Mouse (Mus musculus) urinary bladder, postnatal 4 days (tissue): ENCODE measurements around the gene Cdk6.
"Not testable (repeated sequence)": the region's sequence is repeated elsewhere in the genome, so short reads cannot be mapped to it uniquely, and the experiment has no call there.

Source experiments
- DNase-seq, 2 experiments: peaks; one replicate each; pipeline ENCODE4 v3.0.0; 2021 to 2022; ENCODE audit warnings: low spot score in 2 of 2

Cdk6 gene

DNA sequence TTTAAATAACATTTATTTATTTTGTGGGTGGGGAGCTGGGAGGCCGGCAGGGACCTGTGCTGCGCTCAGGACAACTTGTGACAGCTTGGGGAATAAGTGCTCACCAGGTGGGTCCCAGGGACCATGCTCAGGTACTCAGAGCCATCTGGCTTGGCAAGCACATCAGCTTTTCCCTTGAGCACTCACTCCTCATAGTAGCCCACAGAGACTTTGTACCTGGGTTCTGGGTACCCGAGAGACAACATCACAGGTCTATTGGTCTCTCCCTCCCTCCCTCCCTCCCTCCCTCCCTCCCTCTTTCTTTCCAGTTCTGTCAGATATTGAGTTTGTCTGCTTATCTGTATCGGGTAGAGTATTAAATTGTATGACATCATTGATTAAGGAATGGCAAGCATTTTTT lies 38.0 kb downstream of the Cdk6 start:
- DNase-seq, result no peak

GRCm38 (mm10) chr5:3380692-3381233 lies 39.5 kb downstream of the Cdk6 start:
- DNase-seq, result no peak

DNA sequence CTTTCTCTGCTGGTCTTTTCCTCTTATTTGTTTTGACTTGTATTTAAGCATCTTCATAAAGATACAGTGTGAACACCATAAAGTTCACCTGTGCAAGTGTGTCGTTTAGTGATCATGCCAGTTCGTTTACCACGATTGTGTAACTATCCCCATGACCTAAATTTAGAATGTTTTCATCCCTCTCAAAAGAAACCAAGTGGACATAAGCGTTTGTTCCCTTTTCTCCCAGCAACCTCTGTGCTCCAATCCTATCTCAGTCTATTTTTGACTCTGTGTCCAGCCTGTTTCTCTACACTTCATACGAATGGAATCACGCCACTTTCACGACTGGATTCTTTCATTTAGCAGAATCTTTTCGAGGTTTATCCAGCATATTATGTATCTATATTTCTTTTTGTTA lies 40.5 kb downstream of the Cdk6 start:
- no peak for DNase-seq

- no peak for DNase-seq
Observed at GRCm38 (mm10) chr5:3382343-3383040, 41.2 kb downstream of the Cdk6 start.

- DNase-seq, result no peak
Observed at GRCm38 (mm10) chr5:3383547-3383946, 42.3 kb downstream of the Cdk6 start.

- no peak for DNase-seq
Observed at GRCm38 (mm10) chr5:3385078-3385477, 43.8 kb downstream of the Cdk6 start.

DNA sequence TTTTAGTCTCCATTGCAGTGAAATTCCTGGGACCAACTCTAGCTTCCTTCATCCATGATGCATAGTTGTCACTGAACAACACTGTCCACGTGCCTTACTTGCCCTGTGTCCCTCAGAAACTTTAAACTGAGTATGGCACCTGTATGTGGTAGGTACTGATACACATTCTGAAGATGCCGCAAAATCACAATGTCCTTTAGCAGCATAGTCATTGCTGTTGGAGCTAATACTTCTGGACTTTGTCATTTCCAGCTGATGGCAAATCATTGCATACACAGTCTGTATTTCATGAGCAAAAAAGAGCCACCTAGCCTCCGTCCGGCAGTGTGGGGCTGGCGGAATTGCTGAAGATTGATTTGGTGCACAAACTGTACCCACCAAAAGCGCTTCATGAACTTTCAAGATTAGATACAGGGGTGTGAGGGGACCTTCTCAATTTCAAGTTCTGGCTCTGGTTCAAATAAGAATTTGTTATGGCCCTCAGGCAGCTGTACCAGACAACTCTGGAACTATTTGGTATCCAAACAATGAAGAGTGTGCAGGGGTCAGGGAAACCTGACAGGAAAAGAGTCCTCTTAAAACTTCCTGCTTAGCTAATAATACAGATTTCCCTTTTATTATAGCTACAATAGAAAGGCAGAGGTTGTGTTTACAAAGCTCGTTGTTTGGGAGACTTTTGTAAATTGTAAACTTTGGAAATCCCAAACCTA lies 44.9 kb downstream of the Cdk6 start:
- no peak for DNase-seq

- no peak for DNase-seq
Observed at GRCm38 (mm10) chr5:3386731-3387087, 45.4 kb downstream of the Cdk6 start.

DNA sequence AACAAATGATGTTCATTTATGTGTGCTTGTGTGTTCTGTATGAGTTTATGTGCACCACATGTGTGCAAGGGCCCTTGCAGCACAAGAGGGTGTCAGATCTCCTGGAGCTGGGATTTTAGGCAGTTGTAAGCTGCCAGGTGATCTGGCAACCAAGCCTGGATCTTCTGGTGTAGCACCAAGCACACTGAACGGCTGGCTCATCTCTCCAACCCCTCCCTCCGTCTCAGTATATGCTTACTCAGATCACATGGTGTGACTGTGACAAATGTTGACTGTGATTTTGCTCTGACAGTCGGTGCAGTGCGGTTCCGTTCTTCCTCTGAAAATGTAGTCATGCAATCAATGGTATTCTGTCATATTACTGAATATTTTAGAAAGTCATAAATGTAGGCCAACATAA lies 45.9 kb downstream of the Cdk6 start:
- no peak for DNase-seq

- DNase-seq, result no peak
Observed at GRCm38 (mm10) chr5:3392856-3393255, 51.6 kb downstream of the Cdk6 start.

DNA sequence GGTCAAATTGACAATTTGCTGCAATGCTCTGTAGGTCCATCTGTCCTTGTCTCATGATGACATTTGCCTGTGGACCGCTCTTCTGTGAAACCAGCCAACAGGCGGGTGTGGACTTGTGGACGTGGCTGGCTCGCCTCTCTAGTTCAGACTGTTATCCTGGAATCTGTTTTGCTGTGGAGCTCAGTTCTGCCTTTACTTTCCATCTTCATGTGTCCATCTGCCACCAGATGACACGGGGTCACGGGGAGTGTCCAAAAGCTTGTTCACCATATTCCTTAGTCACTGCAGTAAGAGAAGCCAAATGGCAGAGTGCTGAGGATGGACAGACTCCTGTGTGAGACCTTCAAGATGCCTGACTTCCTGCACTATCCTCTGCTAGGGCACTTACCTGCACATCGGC lies 52.9 kb downstream of the Cdk6 start:
- DNase-seq, result no peak

GRCm38 (mm10) chr5:3395020-3395419 lies 53.7 kb downstream of the Cdk6 start:
- DNase-seq, result no peak

GRCm38 (mm10) chr5:3396214-3396613 lies 54.9 kb downstream of the Cdk6 start:
- DNase-seq, result no peak

- DNase-seq, result no peak
Observed at GRCm38 (mm10) chr5:3396910-3397575, 55.8 kb downstream of the Cdk6 start.

DNA sequence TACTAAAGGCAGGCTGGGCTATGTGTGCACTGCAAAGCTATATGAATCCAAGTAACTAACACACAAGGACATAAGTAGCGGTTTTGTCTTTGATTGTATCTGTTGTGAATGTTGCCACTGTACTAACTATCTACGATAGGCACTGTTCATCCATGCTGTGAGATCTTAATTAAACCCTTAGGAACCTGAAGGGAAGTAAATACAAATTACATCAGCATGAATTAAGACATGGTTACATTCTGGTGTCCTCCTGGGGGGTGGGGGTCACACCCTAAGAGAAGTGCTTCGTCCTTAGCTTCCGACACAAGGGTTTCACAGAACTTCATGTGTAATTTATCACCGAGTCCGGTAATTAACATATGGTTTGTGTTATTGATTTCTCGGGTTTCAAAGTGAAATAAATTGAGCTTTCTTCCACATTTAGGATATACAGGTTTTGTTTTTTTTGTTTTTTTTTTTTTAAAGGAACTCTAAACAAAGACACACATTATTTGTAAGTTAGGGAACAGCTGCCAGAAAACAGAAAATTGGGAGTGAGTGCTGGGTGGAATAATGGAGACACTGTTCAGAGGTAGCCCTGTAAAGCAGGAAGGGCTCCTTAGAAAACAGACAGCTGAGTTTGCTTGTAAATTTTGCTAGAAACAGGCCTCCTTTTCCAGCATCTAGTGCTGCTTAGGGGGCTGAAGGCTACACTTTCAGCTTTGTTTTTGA lies 58.7 kb downstream of the Cdk6 start:
- DNase-seq, result no peak

DNA sequence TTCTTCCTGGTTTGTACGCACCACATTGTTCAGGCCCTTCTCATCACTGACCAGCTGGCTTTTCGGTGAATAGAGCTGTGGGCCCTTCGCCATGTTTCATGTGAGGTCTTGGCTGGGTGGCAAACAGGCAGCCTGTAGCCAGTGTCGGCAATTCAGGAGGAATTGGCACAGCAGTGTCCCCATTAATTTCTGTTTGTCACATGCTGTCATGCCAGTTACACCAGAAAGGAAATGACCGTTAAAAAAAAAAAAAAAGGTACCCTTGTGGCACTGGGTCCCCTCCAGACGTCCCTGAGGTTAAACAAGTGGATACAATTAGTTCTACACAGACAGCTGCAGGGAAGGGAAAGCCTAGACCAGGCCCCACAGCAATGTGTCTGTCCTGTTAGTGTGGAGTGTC lies 63.8 kb downstream of the Cdk6 start:
- no peak for DNase-seq

- DNase-seq, result no peak
Observed at GRCm38 (mm10) chr5:3405503-3405902, 64.2 kb downstream of the Cdk6 start.

DNA sequence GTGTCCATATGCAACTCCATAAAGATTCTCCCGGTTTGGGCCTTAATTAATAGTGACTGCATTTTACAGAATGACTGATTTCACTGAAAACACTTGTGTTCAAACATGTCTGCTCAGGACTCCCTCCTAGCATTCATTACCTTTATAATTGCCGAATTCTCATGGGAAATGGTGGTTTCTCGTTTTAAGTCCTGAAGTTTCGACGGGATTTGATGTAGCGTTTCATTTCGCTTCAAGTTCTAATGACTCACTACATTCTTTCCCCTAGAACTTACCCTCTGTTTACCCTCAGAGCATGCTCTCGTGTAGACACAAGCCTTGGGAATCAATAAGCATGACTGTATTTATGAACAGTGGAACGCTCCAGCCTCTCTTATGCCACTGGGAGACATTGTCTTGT lies 66.6 kb downstream of the Cdk6 start:
- no peak for DNase-seq

GRCm38 (mm10) chr5:3418183-3418582 lies 76.9 kb downstream of the Cdk6 start:
- DNase-seq, result not testable (repeated sequence)

GRCm38 (mm10) chr5:3420094-3420831 lies 79.0 kb downstream of the Cdk6 start:
- DNase-seq, result no peak

- no peak for DNase-seq
Observed at GRCm38 (mm10) chr5:3420832-3421228, 79.5 kb downstream of the Cdk6 start.
